Mouse (Mus musculus): Measurements from ENCODE around the gene Mtg2. TPM values are rescaled to one million over a fixed set of nuclear protein-coding genes. Genes with fewer than 3 reads are reported as not detected.

Mtg2 gene
- total and polyA plus RNA-seq, 3 experiments: 23.5 to 24.7 (median 24.1) TPM

- TF ChIP-seq JUND (conservative IDR thresholded peaks at IDR 0.05; ENCODE audit: low read depth, low read length) (no peak), ZMIZ1 (IDR thresholded peaks at IDR 0.05; ENCODE audit: low read depth, low read length) (peak; percentile 70), CTCF (conservative IDR thresholded peaks at IDR 0.05 in 1 of 2, IDR thresholded peaks at IDR 0.05 in 1 of 2; ENCODE audit: low read depth in 2 of 2, low read length in 2 of 2) (no peak), NRF1 (IDR thresholded peaks at IDR 0.05; ENCODE audit: low read depth, low read length) (peak; percentile 53; the same call in 1 of the 2 replicates), RCOR1 (conservative IDR thresholded peaks at IDR 0.05; ENCODE audit: low read depth, low read length) (no peak), IRF4 (IDR thresholded peaks at IDR 0.05; ENCODE audit: low read depth, low read length) (no peak), ETS1 (conservative IDR thresholded peaks at IDR 0.05; ENCODE audit: low read depth, low read length) (no peak), MYC (IDR thresholded peaks at IDR 0.05; ENCODE audit: low read depth, low read length) (no peak)
These were observed 48.5 kb downstream of the Mtg2 start, which contains the start of gene Osbpl2 (continued) for GRCm38 (mm10) chr2:180118661-180119438.

GRCm38 (mm10) chr2:180119439-180120291 lies 49.3 kb downstream of the Mtg2 start:
- peaks cover 3% of the 10 kb centered on the region for H3K79me2 ChIP-seq (replicated peaks; ENCODE audit: control insufficient read depth, extremely low read depth, insufficient read depth, poor library complexity, severe bottlenecking)
- peak overlapping the region; percentile 5; the same call in 1 of the 2 replicates for H3K27ac ChIP-seq (ENCODE audit: insufficient read depth, low read depth)
- H3K4me3 ChIP-seq (replicated peaks in 1 of 3; ENCODE audit: low read depth in 2 of 3, low read length in 2 of 3, poor library complexity in 1 of 3): peak overlapping the region; percentile 69 to 94 (median 93)
- DNase-seq (ENCODE audit: extremely low read depth): peak; percentile 19
- TF ChIP-seq CHD1 (IDR thresholded peaks at IDR 0.05; ENCODE audit: low read depth, low read length): no peak
- no peak for TF ChIP-seq NRF1 (IDR thresholded peaks at IDR 0.05; ENCODE audit: low read depth, low read length)
- TF ChIP-seq IRF4 (IDR thresholded peaks at IDR 0.05; ENCODE audit: low read depth, low read length): no peak
- TF ChIP-seq ETS1 (conservative IDR thresholded peaks at IDR 0.05; ENCODE audit: low read depth, low read length): no peak
- no peak for TF ChIP-seq BHLHE40 (IDR thresholded peaks at IDR 0.05; ENCODE audit: low read depth, low read length)
- TF ChIP-seq ELF1 (IDR thresholded peaks at IDR 0.05; ENCODE audit: low read depth, low read length): no peak
- TF ChIP-seq ZNF384 (IDR thresholded peaks at IDR 0.05; ENCODE audit: low read depth, low read length): no peak
- TF ChIP-seq TCF12 (IDR thresholded peaks at IDR 0.05; ENCODE audit: low read depth, low read length): no peak
- no peak for TF ChIP-seq MAFK (IDR thresholded peaks at IDR 0.05; ENCODE audit: insufficient replicate concordance, low read length)
- TF ChIP-seq RCOR1 (conservative IDR thresholded peaks at IDR 0.05; ENCODE audit: low read depth, low read length): no peak
- no peak for TF ChIP-seq USF1 (IDR thresholded peaks at IDR 0.05; ENCODE audit: low read depth, low read length)
- TF ChIP-seq MYC (IDR thresholded peaks at IDR 0.05; ENCODE audit: low read depth, low read length): no peak
- TF ChIP-seq KAT2A (IDR thresholded peaks at IDR 0.05; ENCODE audit: insufficient replicate concordance, low read length): no peak
- TF ChIP-seq POLR2AphosphoS2 (IDR thresholded peaks at IDR 0.05; ENCODE audit: low read depth, low read length): no peak
- in situ Hi-C loops (cut with MboI; ENCODE audit: low pct_ligation_motif_present, low pct_unique_long_range_greater_than_20kb, low sequenced_read_pairs) (no loop called here), dilution Hi-C loops (cut with MboI; ENCODE audit: extremely low pct_ligation_motif_present, extremely low pct_unique_long_range_greater_than_20kb, low sequenced_read_pairs) (no loop called here)
- peaks cover 14 to 28% of the 10 kb centered on the region in 2 experiments for H3K4me1 ChIP-seq (ENCODE audit: control insufficient read depth in 1 of 2, insufficient read depth in 2 of 2)
- peaks cover 3 to 12% of the 10 kb centered on the region in 2 experiments for H3K36me3 ChIP-seq (replicated peaks in 1 of 2; ENCODE audit: control insufficient read depth in 1 of 2, insufficient read depth in 1 of 2, low read length in 1 of 2)
- peak overlapping the region; percentile 75 for H3K9ac ChIP-seq (ENCODE audit: insufficient read depth, low read depth)
- peaks cover 36% of the 10 kb centered on the region for H3K27me3 ChIP-seq (replicated peaks)
- no peaks in the 10 kb centered on the region for H3K9me3 ChIP-seq (replicated peaks; ENCODE audit: low read length)
- H3K4me2 ChIP-seq (ENCODE audit: insufficient read depth, low read depth, poor library complexity, severe bottlenecking): peak overlapping the region; percentile 91
